Mouse (Mus musculus) spleen, adult 2 months (tissue): Measurements from ENCODE around the gene Gpbp1.

Experiments used
- CTCF ChIP-seq: fragments of 200-500 bp; IDR thresholded peaks from 2 replicates; pipeline ENCODE4 v1.5.1; 2011; ENCODE audit warnings: mild to moderate bottlenecking, inconsistent platforms; ENCODE audit not compliant: insufficient read depth, insufficient read length, insufficient replicate concordance; ENCODE audit errors: extremely low read depth
- POLR2A ChIP-seq: fragments of 200-500 bp; IDR thresholded peaks from 2 replicates; pipeline ENCODE4 v1.6.1; 2011; ENCODE audit warnings: low read depth, low read length, inconsistent platforms

DNA sequence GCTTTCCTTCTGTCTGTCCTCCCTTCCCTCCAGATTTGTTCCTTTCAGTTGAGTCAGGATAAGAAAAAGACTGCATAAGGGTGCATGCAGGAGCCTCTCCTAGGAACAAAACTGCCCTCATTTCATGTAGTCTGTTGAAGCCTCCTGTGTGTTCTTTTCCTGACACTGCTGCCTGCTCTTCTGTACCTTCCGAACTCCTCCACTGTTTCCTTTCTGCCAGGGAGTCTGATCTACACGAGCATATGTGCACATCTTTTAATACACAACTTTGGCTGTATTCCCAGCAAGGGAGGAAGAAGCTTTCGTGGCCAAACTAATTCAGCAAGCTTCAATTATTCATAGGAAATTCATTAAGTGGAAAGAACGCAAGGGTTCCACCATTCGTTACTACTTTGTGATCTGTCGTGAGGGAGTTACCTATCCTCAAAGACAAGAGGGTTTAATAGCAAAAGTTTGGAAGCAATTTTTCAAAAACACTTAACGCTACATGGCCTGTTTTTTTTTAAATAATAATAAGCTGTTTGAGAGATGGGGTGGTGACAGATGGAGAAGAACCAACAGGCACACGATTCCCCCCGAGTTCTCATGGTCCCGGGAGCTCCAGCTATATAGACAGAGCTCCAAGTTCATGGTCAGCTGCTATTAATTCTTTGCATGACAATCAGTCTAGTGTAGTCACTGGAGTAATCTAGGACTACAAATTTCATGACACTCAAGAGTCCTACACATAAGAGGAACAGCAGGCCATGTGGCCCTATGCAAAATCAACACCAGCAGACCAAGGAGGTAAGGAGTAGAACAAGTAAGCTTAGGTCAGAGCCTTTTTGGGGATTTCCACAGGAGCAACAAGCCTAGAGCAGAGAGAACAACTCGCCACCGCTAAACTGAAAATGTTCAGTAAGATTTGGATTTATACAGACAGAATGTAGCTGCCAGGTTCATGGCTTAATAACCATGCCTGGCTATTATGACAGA is 105.6 kb downstream of the Gpbp1 start:
- TF ChIP-seq CTCF (no peak), POLR2A (no peak)
